Mouse (Mus musculus) ES-Bruce4 (cell line): ENCODE data around the gene 4932438H23Rik. TPM values are rescaled to one million over a fixed set of nuclear protein-coding genes. Genes with fewer than 3 reads are reported as not detected.

Experiments
- H3K27ac ChIP-seq: 2 replicates; pipeline ENCODE4 v1.5.1; 2012; ENCODE audit warnings: low read length, inconsistent platforms; ENCODE audit not compliant: insufficient read depth
- H3K27me3 ChIP-seq: 2 replicates; pipeline ENCODE4 v1.6.1; 2012; ENCODE audit warnings: mild to moderate bottlenecking, low read length, inconsistent platforms; ENCODE audit not compliant: control insufficient read depth, poor library complexity, insufficient read depth, severe bottlenecking
- H3K36me3 ChIP-seq: 2 replicates; pipeline ENCODE4 v1.6.1; 2012; ENCODE audit warnings: inconsistent platforms, mild to moderate bottlenecking, low read length, moderate library complexity; ENCODE audit not compliant: control insufficient read depth, poor library complexity, insufficient read depth, severe bottlenecking
- H3K4me1 ChIP-seq: one replicate; pipeline ENCODE4 v1.8.1; 2011; ENCODE audit warnings: low read length; ENCODE audit not compliant: control insufficient read depth, insufficient read depth
- H3K4me3 ChIP-seq: 2 replicates; pipeline ENCODE4 v1.5.1; 2011; ENCODE audit warnings: low read depth, mild to moderate bottlenecking, low read length
- H3K9ac ChIP-seq: 2 replicates; pipeline ENCODE4 v1.6.1; 2012; ENCODE audit warnings: low read depth, mild to moderate bottlenecking, inconsistent platforms; ENCODE audit not compliant: poor library complexity, severe bottlenecking
- H3K9me3 ChIP-seq: replicated peaks from 2 replicates; pipeline ENCODE4 v1.6.1; 2012; ENCODE audit warnings: mild to moderate bottlenecking, low read length, inconsistent platforms; ENCODE audit not compliant: control insufficient read depth, poor library complexity, insufficient read depth, severe bottlenecking
- CTCF ChIP-seq: IDR thresholded peaks from one replicate; pipeline ENCODE4 v1.8.1; 2011; ENCODE audit warnings: low read depth, low read length
- EP300 ChIP-seq: IDR thresholded peaks from 2 replicates; pipeline ENCODE4 v1.6.1; 2011; ENCODE audit warnings: low read depth, low read length; ENCODE audit not compliant: insufficient read depth
- POLR2A ChIP-seq: IDR thresholded peaks from one replicate; pipeline ENCODE4 v1.8.1; 2011; ENCODE audit warnings: low read length; ENCODE audit not compliant: insufficient read depth
- polyA plus RNA-seq: library from polyadenylated mRNA; stranded (reverse); fragments of >200 nt; gene quantifications from 2 replicates; pipeline ENCODE4 v1.2.4, GENCODE M21; 2011; ENCODE audit warnings: low read depth; ENCODE audit not compliant: missing spikeins, insufficient read depth, insufficient read length

4932438H23Rik gene
- polyA plus RNA-seq, 1 experiment: 0.33 TPM

DNA sequence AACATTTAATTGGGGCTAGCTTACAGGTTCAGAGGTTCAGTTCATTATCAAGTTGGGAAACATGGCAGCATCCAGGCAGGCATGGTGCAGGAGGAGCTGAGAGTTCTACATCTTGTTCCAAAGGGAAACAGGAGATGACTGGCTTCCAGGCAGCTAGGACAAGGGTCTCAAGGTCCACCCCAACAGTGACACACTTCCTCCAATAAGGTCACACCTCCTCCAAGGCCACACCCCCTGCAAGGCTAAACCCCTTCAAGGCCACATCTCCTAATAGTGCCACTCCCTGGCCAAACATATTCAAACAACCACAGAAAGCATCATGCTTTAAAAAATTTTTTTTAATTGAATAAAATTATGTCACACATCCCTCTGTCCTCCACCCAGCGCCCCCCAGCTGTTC lies 28.9 kb upstream of the 4932438H23Rik start:
- Histone ChIP-seq H3K4me3 (no peak overlapping the region), H3K36me3 (no peaks in the 10 kb centered on the region), H3K9me3 (no peaks in the 10 kb centered on the region), H3K4me1 (no peaks in the 10 kb centered on the region), H3K9ac (no peak overlapping the region), H3K27me3 (no peaks in the 10 kb centered on the region), H3K27ac (no peak overlapping the region)
- TF ChIP-seq POLR2A (no peak), EP300 (no peak), CTCF (no peak)

DNA sequence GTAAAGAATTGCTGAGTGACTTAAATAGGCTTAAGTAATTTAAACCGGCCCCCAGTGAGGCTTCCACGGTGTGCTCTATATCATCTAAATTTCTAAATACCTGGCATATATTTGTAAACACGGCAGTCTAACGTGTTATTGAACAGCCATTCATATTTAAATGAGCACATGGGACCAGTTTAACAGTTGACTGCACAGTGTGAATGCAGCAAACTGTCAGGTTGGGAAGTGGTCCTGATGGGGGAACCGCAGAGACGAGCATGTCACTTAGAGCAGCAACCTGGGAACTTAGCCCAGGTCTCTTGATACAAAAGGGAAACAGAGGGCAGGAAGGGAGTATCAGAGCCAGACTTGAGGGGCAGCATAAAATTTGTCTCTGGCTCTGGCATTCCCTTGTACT lies 25.0 kb upstream of the 4932438H23Rik start:
- no peak overlapping the region for H3K27ac ChIP-seq
- TF ChIP-seq EP300 (no peak), CTCF (no peak), POLR2A (no peak)
- no peaks in the 10 kb centered on the region for H3K27me3 ChIP-seq
- H3K9ac ChIP-seq: no peak overlapping the region
- no peaks in the 10 kb centered on the region for H3K9me3 ChIP-seq
- no peaks in the 10 kb centered on the region for H3K36me3 ChIP-seq
- no peak overlapping the region for H3K4me3 ChIP-seq
- no peaks in the 10 kb centered on the region for H3K4me1 ChIP-seq

DNA sequence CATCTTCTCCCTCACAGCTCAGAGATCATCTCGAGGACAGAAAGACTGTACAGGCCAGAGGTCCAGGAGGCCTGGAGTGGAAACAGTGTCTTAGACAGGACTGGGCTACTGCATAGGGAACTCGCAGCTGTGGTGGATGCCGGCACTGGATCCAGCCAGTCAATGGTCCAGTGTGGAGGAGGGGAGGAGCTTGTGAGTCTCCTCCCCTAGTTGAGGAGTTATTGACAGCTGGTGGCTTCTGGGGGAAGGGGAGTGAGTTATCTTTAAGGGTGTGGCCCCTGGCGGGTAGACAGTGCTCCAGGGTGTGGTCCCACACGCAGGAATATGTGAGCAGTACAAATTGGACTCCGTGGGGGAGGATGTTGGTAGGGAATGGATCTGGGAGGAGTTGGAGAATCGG lies 21.8 kb upstream of the 4932438H23Rik start:
- no peaks in the 10 kb centered on the region; the same call in none of the 2 replicates for H3K27me3 ChIP-seq
- H3K4me3 ChIP-seq: no peak overlapping the region
- H3K9me3 ChIP-seq: no peaks in the 10 kb centered on the region
- no peak overlapping the region for H3K27ac ChIP-seq
- no peaks in the 10 kb centered on the region for H3K4me1 ChIP-seq
- TF ChIP-seq POLR2A: no peak
- TF ChIP-seq EP300: no peak
- H3K36me3 ChIP-seq: no peaks in the 10 kb centered on the region
- H3K9ac ChIP-seq: no peak overlapping the region

DNA sequence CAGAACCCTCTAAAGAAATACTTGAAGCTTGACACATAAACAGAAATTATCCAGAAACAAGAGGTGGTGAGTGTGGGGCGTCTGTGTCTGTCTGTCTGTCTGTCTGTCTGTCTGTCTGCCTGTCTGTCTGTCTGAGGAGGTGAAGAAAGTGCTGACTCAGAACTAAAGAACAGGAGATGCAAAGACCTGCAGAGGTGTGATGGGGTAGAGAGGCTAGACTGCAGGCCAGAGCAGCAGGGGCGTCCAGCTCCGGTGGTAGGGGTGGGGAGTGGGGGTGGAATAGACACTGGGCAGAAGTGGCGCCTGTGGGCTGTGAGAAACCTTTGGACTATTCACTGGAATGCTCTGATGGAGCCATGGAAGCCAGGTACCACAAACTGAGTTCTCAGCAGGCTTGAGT lies 21.1 kb upstream of the 4932438H23Rik start:
- TF ChIP-seq CTCF: no peak
- TF ChIP-seq POLR2A: no peak
- TF ChIP-seq EP300: no peak
- H3K9ac ChIP-seq: no peak overlapping the region
- no peaks in the 10 kb centered on the region for H3K36me3 ChIP-seq
- no peaks in the 10 kb centered on the region for H3K9me3 ChIP-seq
- H3K27ac ChIP-seq: no peak overlapping the region
- H3K4me3 ChIP-seq: no peak overlapping the region
- H3K4me1 ChIP-seq: no peaks in the 10 kb centered on the region
- no peaks in the 10 kb centered on the region; the same call in none of the 2 replicates for H3K27me3 ChIP-seq

DNA sequence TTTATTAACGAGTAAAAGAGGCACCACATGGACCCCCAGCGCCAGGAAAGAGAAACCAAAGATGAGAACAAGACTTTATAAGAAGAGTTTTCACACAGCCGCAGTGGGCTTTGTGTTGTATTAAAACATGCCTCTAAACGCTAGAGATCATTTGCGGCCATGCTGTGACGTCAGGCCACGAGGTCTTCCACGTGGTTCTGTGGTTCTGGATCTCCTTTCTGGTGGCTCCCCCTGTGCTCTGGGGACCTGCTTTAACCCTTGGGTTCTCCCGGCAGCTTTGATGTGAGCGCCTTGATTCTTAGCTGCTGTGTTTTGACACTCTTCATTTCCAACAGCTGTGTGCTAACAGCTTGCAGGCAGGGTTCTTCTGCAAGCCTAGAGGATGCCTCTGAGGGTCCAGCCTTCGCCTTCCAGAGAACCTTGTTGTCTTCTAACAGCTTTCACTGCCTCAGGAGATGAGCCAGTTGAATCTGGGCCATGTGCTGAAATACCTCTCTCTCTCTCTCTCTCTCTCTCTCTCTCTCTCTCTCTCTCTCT lies 16.1 kb upstream of the 4932438H23Rik start:
- TF ChIP-seq EP300 (no peak), CTCF (no peak), POLR2A (no peak)
- no peak overlapping the region for H3K9ac ChIP-seq

DNA sequence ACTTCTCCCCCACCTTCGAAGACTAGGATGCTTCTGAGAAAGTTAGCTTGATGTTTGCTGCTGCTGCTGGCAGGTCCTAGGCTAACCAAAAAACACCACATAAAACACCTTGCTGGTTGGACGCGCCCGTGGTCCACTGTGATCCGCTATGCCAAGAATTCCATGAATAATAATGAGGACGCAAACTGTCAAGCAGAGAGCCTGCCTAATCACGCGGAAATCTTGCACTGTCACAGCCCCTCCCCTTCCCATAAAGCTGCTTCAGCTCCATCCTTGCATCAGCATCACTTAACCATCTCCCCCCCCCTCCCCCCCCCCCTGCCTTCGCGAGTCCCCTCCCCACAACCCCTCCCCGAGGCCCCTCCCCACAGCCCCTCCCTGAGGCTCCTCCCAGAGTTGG lies 12.7 kb upstream of the 4932438H23Rik start:
- TF ChIP-seq CTCF (no peak), EP300 (no peak), POLR2A (no peak)
- no peaks in the 10 kb centered on the region; the same call in 1 of the 2 replicates for H3K27me3 ChIP-seq
- H3K36me3 ChIP-seq: no peaks in the 10 kb centered on the region
- H3K9me3 ChIP-seq: peaks cover 12% of the 10 kb centered on the region
- H3K4me1 ChIP-seq: no peaks in the 10 kb centered on the region
- no peak overlapping the region for H3K9ac ChIP-seq
- no peak overlapping the region for H3K4me3 ChIP-seq
- no peak overlapping the region for H3K27ac ChIP-seq

More for the DNA sequence above, 16.1 kb upstream of the 4932438H23Rik start:
- H3K4me1 ChIP-seq: no peaks in the 10 kb centered on the region
- H3K27me3 ChIP-seq: no peaks in the 10 kb centered on the region; the same call in none of the 2 replicates
- H3K9me3 ChIP-seq: peaks cover 12% of the 10 kb centered on the region
- H3K36me3 ChIP-seq: no peaks in the 10 kb centered on the region
- H3K4me3 ChIP-seq: no peak overlapping the region
- H3K27ac ChIP-seq: no peak overlapping the region
